Mouse (Mus musculus) brain, embryonic 14.5 days (tissue): Measurements from ENCODE around the gene Erc2.

Experiments
- CTCF ChIP-seq: fragments of 200-500 bp; IDR thresholded peaks from 2 replicates; pipeline ENCODE4 v1.5.1; 2012; ENCODE audit warnings: inconsistent platforms, mild to moderate bottlenecking, moderate library complexity, borderline replicate concordance; ENCODE audit not compliant: insufficient read depth, insufficient read length; ENCODE audit errors: extremely low read depth
- POLR2A ChIP-seq: fragments of 200-500 bp; IDR thresholded peaks from 2 replicates; pipeline ENCODE4 v1.6.1; 2012; ENCODE audit warnings: mild to moderate bottlenecking, inconsistent platforms, borderline replicate concordance; ENCODE audit not compliant: poor library complexity, insufficient read depth, insufficient read length, severe bottlenecking; ENCODE audit errors: extremely low read depth

GRCm38 (mm10) chr14:28517631-28518560 lies 895.7 kb downstream of the Erc2 start:
- TF ChIP-seq POLR2A = no peak
- no peak for TF ChIP-seq CTCF
